ENCODE assay signal across 8 mouse cellular contexts in the genomic region with DNA sequence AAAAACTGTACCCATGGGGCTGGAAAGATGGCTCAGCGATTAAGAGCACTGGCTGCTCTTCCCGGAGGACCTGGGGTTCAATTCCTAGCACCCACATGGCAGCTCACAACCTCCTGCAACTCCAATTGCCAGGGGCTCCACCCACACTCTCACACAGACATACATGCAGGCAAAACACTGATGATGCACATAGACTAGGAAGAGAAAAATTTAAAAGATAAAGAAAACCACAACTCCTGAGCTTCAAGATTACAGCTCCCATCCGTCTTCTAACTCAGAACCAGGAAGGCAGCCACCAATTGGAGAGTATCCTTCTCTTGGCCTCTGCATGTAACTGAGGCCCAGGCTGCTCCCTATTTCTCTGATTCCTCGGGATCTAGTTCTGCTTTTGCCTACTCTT. TPM values are rescaled to one million over a fixed set of nuclear protein-coding genes. Genes with fewer than 3 reads are reported as not detected.
A peak's percentile ranks its signal among the peaks of the same experiment; 100 is the strongest.
DNase-seq lines count a peak whose midpoint lies in the region; ATAC-seq and TF ChIP-seq lines count a peak whose summit lies in the region.

No protein-coding gene starts in this region.

- no peak for TF ChIP-seq POLR2A in spleen, adult 2 months (IDR thresholded peaks at IDR 0.05; ENCODE audit: low read depth, low read length)

- H3K4me3 ChIP-seq in spleen, adult 2 months (ENCODE audit: extremely low read depth, insufficient read depth, insufficient read length) = peak overlapping the region; percentile 73
- H3K4me3 ChIP-seq in forebrain, embryonic 12.5 days (replicated peaks) = peak overlapping the region; percentile 89; the same call in 1 of the 2 replicates
- peak overlapping the region; percentile 86 for H3K4me3 ChIP-seq in stomach, postnatal 0 days (ENCODE audit: low read depth, low read length)

- ATAC-seq in forebrain, embryonic 12.5 days (ENCODE audit: low FRiP score) = 0 out of 2 replicates have a peak, but pooled peaks have one; percentile 4
- no peak; the same call in 1 of the 2 replicates for ATAC-seq in stomach, postnatal 0 days (ENCODE audit: low FRiP score, low TSS enrichment)

- H3K9me3 ChIP-seq in forebrain, embryonic 12.5 days = no peaks in the 10 kb centered on the region
- H3K9me3 ChIP-seq in stomach, postnatal 0 days (ENCODE audit: control insufficient read depth, low read length) = no peaks in the 10 kb centered on the region

- H3K36me3 ChIP-seq in spleen, adult 2 months (ENCODE audit: control insufficient read depth, insufficient read depth, low read length) = 0 out of 2 replicates have a peak, but pooled peaks cover under 1% of the 10 kb centered on the region
- peaks cover 10% of the 10 kb centered on the region for H3K36me3 ChIP-seq in forebrain, embryonic 12.5 days (replicated peaks)
- H3K36me3 ChIP-seq in stomach, postnatal 0 days (ENCODE audit: control insufficient read depth, insufficient read depth, low read length) = no peaks in the 10 kb centered on the region

- TF ChIP-seq EP300 in stomach, postnatal 0 days (optimal IDR thresholded peaks at IDR 0.05) = no peak

- intact Hi-C loops in left cerebral cortex, postnatal 14 days (cut with DNase I) = no loop called here

- 30% methylated on average over 4 of the region's 4 CpGs for WGBS in spleen, adult 2 months
- WGBS in forebrain, embryonic 12.5 days = 53% methylated on average over 4 of the region's 4 CpGs
- WGBS in stomach, postnatal 0 days = 40% methylated on average over 4 of the region's 4 CpGs

- H3K27me3 ChIP-seq in spleen, adult 2 months (ENCODE audit: control insufficient read depth, insufficient read depth, low read length) = no peaks in the 10 kb centered on the region
- no peaks in the 10 kb centered on the region for H3K27me3 ChIP-seq in forebrain, embryonic 12.5 days
- no peaks in the 10 kb centered on the region for H3K27me3 ChIP-seq in stomach, postnatal 0 days (ENCODE audit: control insufficient read depth, insufficient read depth, low read length)

- H3K9ac ChIP-seq in forebrain, embryonic 12.5 days = no peak overlapping the region
- H3K9ac ChIP-seq in stomach, postnatal 0 days (ENCODE audit: low read length) = peak overlapping the region; percentile 97

- peak overlapping the region; percentile 54; the same call in 1 of the 2 replicates for H3K4me2 ChIP-seq in forebrain, embryonic 12.5 days
- H3K4me2 ChIP-seq in stomach, postnatal 0 days (replicated peaks; ENCODE audit: low read depth) = peak overlapping the region; percentile 63

- DNase-seq in spleen, adult 2 months (ENCODE audit: low read depth in 1 of 2, low spot score in 2 of 2) = no peak
- no peak for DNase-seq in spleen, adult 12 weeks (ENCODE audit: low spot score)
- DNase-seq in liver = peak; percentile 39
- no peak for DNase-seq in stomach, postnatal 0 days (ENCODE audit: low spot score)
- DNase-seq in left cerebral cortex, postnatal 14 days (ENCODE audit: low spot score in 2 of 2) = no peak
- DNase-seq in testis, postnatal 14 days (ENCODE audit: low spot score) = no peak
- no peak for DNase-seq in spleen, postnatal 36 days (ENCODE audit: low spot score in 2 of 2)

- peak overlapping the region; percentile 83; the same call in 1 of the 2 replicates for H3K27ac ChIP-seq in spleen, adult 2 months (ENCODE audit: insufficient read depth, low read length)
- H3K27ac ChIP-seq in forebrain, embryonic 12.5 days = no peak overlapping the region
- peak overlapping the region; percentile 99 for H3K27ac ChIP-seq in stomach, postnatal 0 days (replicated peaks)

- H3K4me1 ChIP-seq in spleen, adult 2 months (ENCODE audit: control insufficient read depth, insufficient read depth, insufficient read length) = peaks cover 3% of the 10 kb centered on the region; the same call in 1 of the 2 replicates
- peaks cover 15% of the 10 kb centered on the region for H3K4me1 ChIP-seq in forebrain, embryonic 12.5 days
- H3K4me1 ChIP-seq in stomach, postnatal 0 days (replicated peaks; ENCODE audit: control insufficient read depth, insufficient read depth) = no peaks in the 10 kb centered on the region

- no peak for TF ChIP-seq CTCF in spleen, adult 2 months (IDR thresholded peaks at IDR 0.05; ENCODE audit: extremely low read depth, insufficient read depth, insufficient read length, insufficient replicate concordance)
- no peak for TF ChIP-seq CTCF in stomach, postnatal 0 days (IDR thresholded peaks at IDR 0.05; ENCODE audit: low read depth)

RNA-seq across cellular contexts. Expression of a gene that starts 0.6 kb away (rescaled TPM):
- 16.3 and 19.4 TPM in 2 replicates for polyA plus RNA-seq in spleen, adult 2 months (2012; rRNA removed)
- polyA plus RNA-seq in forebrain, embryonic 12.5 days (2016; fragmentation: Nextera tagmentation; extraction: Ambion mirVana) = 79.0 and 83.1 TPM in 2 replicates
- polyA plus RNA-seq in stomach, postnatal 0 days (2015; fragmentation: Nextera tagmentation; extraction: Ambion mirVana) = 87.1 and 92.5 TPM in 2 replicates
- 10 to 100 TPM; 72.2 to 84.1 TPM for total RNA-seq in left cerebral cortex, postnatal 14 days (2021)

RNA-seq across cellular contexts. Expression of a gene that starts 9.0 kb away (rescaled TPM):
- polyA plus RNA-seq in spleen, adult 2 months (2012; rRNA removed) = 29.2 and 34.9 TPM in 2 replicates
- 160 and 166 TPM in 2 replicates for polyA plus RNA-seq in forebrain, embryonic 12.5 days (2016; fragmentation: Nextera tagmentation; extraction: Ambion mirVana)
- polyA plus RNA-seq in stomach, postnatal 0 days (2015; fragmentation: Nextera tagmentation; extraction: Ambion mirVana) = 135 and 140 TPM in 2 replicates
- total RNA-seq in left cerebral cortex, postnatal 14 days (2021) = 10 to 100 TPM; 79.3 to 85.1 TPM

RNA-seq across cellular contexts. Expression of a gene that starts 16.0 kb away (rescaled TPM):
- polyA plus RNA-seq in spleen, adult 2 months (2012; rRNA removed) = not detected in 2 replicates
- not detected in 2 replicates for polyA plus RNA-seq in forebrain, embryonic 12.5 days (2016; fragmentation: Nextera tagmentation; extraction: Ambion mirVana)
- not detected in 2 replicates for polyA plus RNA-seq in stomach, postnatal 0 days (2015; fragmentation: Nextera tagmentation; extraction: Ambion mirVana)
- total RNA-seq in left cerebral cortex, postnatal 14 days (2021) = not detected

RNA-seq across cellular contexts. Expression of a gene that starts 54.4 kb away (rescaled TPM):
- 0.61 and 0.73 TPM in 2 replicates for polyA plus RNA-seq in spleen, adult 2 months (2012; rRNA removed)
- 5.6 and 6.3 TPM in 2 replicates for polyA plus RNA-seq in forebrain, embryonic 12.5 days (2016; fragmentation: Nextera tagmentation; extraction: Ambion mirVana)
- 0.98 and 1.2 TPM in 2 replicates for polyA plus RNA-seq in stomach, postnatal 0 days (2015; fragmentation: Nextera tagmentation; extraction: Ambion mirVana)
- 1 to 10 TPM; 7.0 to 7.1 TPM for total RNA-seq in left cerebral cortex, postnatal 14 days (2021)
